Mouse (Mus musculus): ENCODE results near the gene Prkch.
A peak's percentile ranks its signal among the peaks of the same experiment; 100 is the strongest.

The Prkch gene

GRCm38 (mm10) chr12:73719816-73720215 lies 135.2 kb downstream of the Prkch start:
- DNase-seq: no peak

GRCm38 (mm10) chr12:73720466-73720865 lies 135.9 kb downstream of the Prkch start:
- DNase-seq: no peak

GRCm38 (mm10) chr12:73722060-73722459 lies 137.5 kb downstream of the Prkch start:
- no peak for DNase-seq

- no peak for DNase-seq
These were observed 138.5 kb downstream of the Prkch start for GRCm38 (mm10) chr12:73723067-73723466.

- no peak for DNase-seq
These were observed 139.3 kb downstream of the Prkch start for GRCm38 (mm10) chr12:73723887-73724286.

- no peak for DNase-seq
These were observed 141.4 kb downstream of the Prkch start for GRCm38 (mm10) chr12:73725825-73726604.

GRCm38 (mm10) chr12:73727046-73727445 lies 142.4 kb downstream of the Prkch start:
- DNase-seq: no peak

- no peak for DNase-seq
These were observed 146.0 kb downstream of the Prkch start for GRCm38 (mm10) chr12:73730603-73731002.

- no peak for DNase-seq
These were observed 146.5 kb downstream of the Prkch start for GRCm38 (mm10) chr12:73731093-73731492.

GRCm38 (mm10) chr12:73731848-73732540 lies 147.4 kb downstream of the Prkch start:
- no peak for DNase-seq

- DNase-seq: no peak
These were observed 148.3 kb downstream of the Prkch start for GRCm38 (mm10) chr12:73732862-73733261.

- no peak for DNase-seq
These were observed 152.3 kb downstream of the Prkch start for GRCm38 (mm10) chr12:73736931-73737330.

- DNase-seq: peak; percentile 22
These were observed 155.1 kb downstream of the Prkch start for GRCm38 (mm10) chr12:73739611-73740219.

- DNase-seq: no peak
These were observed 158.0 kb downstream of the Prkch start for GRCm38 (mm10) chr12:73742577-73742976.

GRCm38 (mm10) chr12:73743087-73743486 lies 158.5 kb downstream of the Prkch start:
- no peak for DNase-seq

GRCm38 (mm10) chr12:73746072-73746471 lies 161.5 kb downstream of the Prkch start:
- no peak for DNase-seq

GRCm38 (mm10) chr12:73748373-73748772 lies 163.8 kb downstream of the Prkch start:
- DNase-seq: no peak

- DNase-seq: no peak
These were observed 170.0 kb downstream of the Prkch start for GRCm38 (mm10) chr12:73754476-73755150.

GRCm38 (mm10) chr12:73755646-73756045 lies 171.1 kb downstream of the Prkch start:
- no peak for DNase-seq

- DNase-seq: no peak
These were observed 171.9 kb downstream of the Prkch start for GRCm38 (mm10) chr12:73756527-73756926.

- no peak for DNase-seq
These were observed 177.4 kb downstream of the Prkch start for GRCm38 (mm10) chr12:73762001-73762400.

- DNase-seq: no peak
These were observed 178.2 kb downstream of the Prkch start for GRCm38 (mm10) chr12:73762762-73763161.

All from cerebellum, adult 9-11 months (tissue).